Mouse (Mus musculus) bone marrow, adult 2 months (tissue): Measurements from ENCODE around the gene Ern1.

Source experiments
- CTCF ChIP-seq: fragments of 200-500 bp; IDR thresholded peaks from 2 replicates; pipeline ENCODE4 v1.5.1; 2011; ENCODE audit warnings: low read length, control low read depth; ENCODE audit not compliant: control insufficient read depth, insufficient read depth
- POLR2A ChIP-seq: fragments of 200-500 bp; IDR thresholded peaks from 2 replicates; pipeline ENCODE4 v1.6.1; 2011; ENCODE audit warnings: low read depth, mild to moderate bottlenecking, control low read depth, low read length, borderline replicate concordance; ENCODE audit not compliant: control insufficient read depth

- TF ChIP-seq CTCF = no peak
- TF ChIP-seq POLR2A = no peak
These were observed 13.9 kb upstream of the Ern1 start for GRCm38 (mm10) chr11:106501308-106502158.
